Mouse (Mus musculus) embryonic facial prominence, embryonic 11.5 days (tissue): ENCODE data around the gene Cgnl1. TPM values are rescaled to one million over a fixed set of nuclear protein-coding genes. Genes with fewer than 3 reads are reported as not detected.

ENCODE experiments used
- ATAC-seq: fragments of 200-750 bp; cut with Nextera tagmentation; replicated peaks from 2 replicates; pipeline ENCODE4 v1.8.0; 2017; ENCODE audit warnings: low read depth; ENCODE audit not compliant: insufficient number of reproducible peaks, low FRiP score, low TSS enrichment
- DNase-seq: peaks from one replicate; pipeline ENCODE4 v3.0.0-alpha.2; 2015; ENCODE audit warnings: low spot score
- H3K27ac ChIP-seq: fragments of 300-500 bp; sonication (generic); replicated peaks from 2 replicates; pipeline ENCODE4 v1.5.1; 2014; ENCODE audit warnings: mild to moderate bottlenecking, low read depth, low read length, control low read depth
- H3K27me3 ChIP-seq: fragments of 300-500 bp; sonication (generic); 2 replicates; pipeline ENCODE4 v1.6.1; 2014; ENCODE audit warnings: mild to moderate bottlenecking, low read length, moderate library complexity, mixed read lengths; ENCODE audit not compliant: control insufficient read depth, insufficient read depth
- H3K36me3 ChIP-seq: fragments of 300-500 bp; sonication (generic); replicated peaks from 2 replicates; pipeline ENCODE4 v1.6.1; 2014; ENCODE audit warnings: low read depth, mild to moderate bottlenecking, low read length, moderate library complexity, mixed read lengths; ENCODE audit not compliant: control insufficient read depth, insufficient read depth
- H3K4me1 ChIP-seq: fragments of 300-500 bp; sonication (generic); 2 replicates; pipeline ENCODE4 v1.6.1; 2014; ENCODE audit warnings: low read length, mixed read lengths; ENCODE audit not compliant: control insufficient read depth, insufficient read depth
- H3K4me2 ChIP-seq: fragments of 300-500 bp; sonication (generic); 2 replicates; pipeline ENCODE4 v1.6.1; 2014; ENCODE audit warnings: low read depth, mild to moderate bottlenecking, control low read depth, low read length, moderate library complexity
- H3K4me3 ChIP-seq: fragments of 300-500 bp; sonication (generic); 2 replicates; pipeline ENCODE4 v1.5.1; 2014; ENCODE audit warnings: low read depth, low read length, control low read depth
- H3K9ac ChIP-seq: fragments of 300-500 bp; sonication (generic); replicated peaks from 2 replicates; pipeline ENCODE4 v1.6.1; 2014; ENCODE audit warnings: mild to moderate bottlenecking, control low read depth, low read length
- H3K9me3 ChIP-seq: fragments of 300-500 bp; sonication (generic); replicated peaks from 2 replicates; pipeline ENCODE4 v1.6.1; 2016; ENCODE audit warnings: mild to moderate bottlenecking, low read length, inconsistent platforms, mixed read lengths; ENCODE audit not compliant: control insufficient read depth
- WGBS: fragments of 180-500 bp; shearing (Covaris S2); extraction: QIAGEN DNeasy Blood & Tissue Kit; methylation state at CpG from one replicate; pipeline ENCODE4 v1.1.7; 2014; 5-methylcytosine and 5-hydroxymethylcytosine counted together
- polyA plus RNA-seq: library from polyadenylated mRNA; unstranded; fragments of >200 nt; fragmentation: Nextera tagmentation; extraction: Ambion mirVana; gene quantifications from 2 replicates; pipeline ENCODE4 v1.2.1, GENCODE M21; 2014

Cgnl1 gene
- polyA plus RNA-seq, 1 experiment from 2014 or later: 5.4 TPM

GRCm38 (mm10) chr9:71665493-71665892 is 105.9 kb downstream of the Cgnl1 start:
- no peaks in the 10 kb centered on the region for H3K9me3 ChIP-seq
- no peak overlapping the region for H3K9ac ChIP-seq
- no peaks in the 10 kb centered on the region; the same call in none of the 2 replicates for H3K4me1 ChIP-seq
- no peak overlapping the region for H3K4me2 ChIP-seq
- no peak for DNase-seq
- no peak overlapping the region for H3K27ac ChIP-seq
- no peak overlapping the region for H3K4me3 ChIP-seq
- WGBS: 83% methylated on average over 3 of the region's 3 CpGs
- no peak for ATAC-seq
- H3K27me3 ChIP-seq: no peaks in the 10 kb centered on the region
- H3K36me3 ChIP-seq: no peaks in the 10 kb centered on the region

GRCm38 (mm10) chr9:71664855-71665254 is 106.5 kb downstream of the Cgnl1 start:
- H3K9me3 ChIP-seq: no peaks in the 10 kb centered on the region
- no peaks in the 10 kb centered on the region for H3K27me3 ChIP-seq
- DNase-seq (no peak), ATAC-seq (no peak)
- no peaks in the 10 kb centered on the region for H3K36me3 ChIP-seq
- H3K9ac ChIP-seq: no peak overlapping the region
- H3K4me2 ChIP-seq: no peak overlapping the region
- WGBS: 95% methylated on average over 3 of the region's 3 CpGs
- no peak overlapping the region for H3K27ac ChIP-seq
- no peaks in the 10 kb centered on the region; the same call in none of the 2 replicates for H3K4me1 ChIP-seq
- H3K4me3 ChIP-seq: no peak overlapping the region

DNA sequence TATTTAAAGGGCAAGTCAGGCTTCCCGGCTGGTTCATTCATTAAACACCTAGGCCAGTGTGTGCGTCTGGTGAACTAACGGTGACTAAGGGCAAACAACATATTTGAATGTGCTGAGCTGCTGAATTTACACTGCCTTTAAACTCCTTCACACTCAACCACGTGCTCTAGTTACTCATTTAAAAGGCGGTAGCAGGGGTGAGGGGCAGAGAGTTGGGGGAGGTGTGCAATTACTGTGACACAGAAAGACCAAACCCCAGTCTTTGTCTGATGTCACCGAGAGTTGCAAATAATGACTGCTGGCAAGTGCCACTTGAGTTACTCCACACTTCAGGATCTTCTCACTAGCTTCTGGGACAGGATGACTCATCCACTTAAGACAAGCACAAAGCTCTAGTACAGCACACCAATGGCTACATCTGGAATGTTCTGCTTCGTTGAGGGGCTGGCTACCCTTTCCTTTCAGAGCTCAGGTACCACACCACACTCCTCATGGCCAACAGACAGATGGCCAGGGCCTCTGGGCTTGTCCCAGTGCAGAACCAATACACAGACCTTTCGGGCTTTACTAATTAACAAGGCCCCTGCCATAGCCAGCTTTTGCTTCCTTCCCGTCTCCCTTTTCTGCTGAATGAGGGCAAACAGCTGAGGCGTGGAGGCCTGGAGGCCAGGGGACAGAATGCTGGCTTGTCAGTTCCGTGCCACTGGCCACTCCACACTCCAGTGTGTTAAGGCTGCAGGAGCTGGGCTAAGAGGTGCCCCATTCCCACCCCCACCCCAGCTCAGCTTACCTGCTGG is 107.8 kb downstream of the Cgnl1 start:
- Histone ChIP-seq H3K27ac (no peak overlapping the region), H3K4me2 (no peak overlapping the region), H3K9me3 (no peaks in the 10 kb centered on the region), H3K4me1 (no peaks in the 10 kb centered on the region; the same call in none of the 2 replicates), H3K9ac (no peak overlapping the region), H3K27me3 (no peaks in the 10 kb centered on the region), H3K36me3 (no peaks in the 10 kb centered on the region), H3K4me3 (no peak overlapping the region)
- 79% methylated on average over 11 of the region's 11 CpGs for WGBS
- no peak for DNase-seq
- no peak for ATAC-seq

- no peaks in the 10 kb centered on the region; the same call in none of the 2 replicates for H3K4me1 ChIP-seq
Observed at GRCm38 (mm10) chr9:71660540-71660939, 110.9 kb downstream of the Cgnl1 start.

DNA sequence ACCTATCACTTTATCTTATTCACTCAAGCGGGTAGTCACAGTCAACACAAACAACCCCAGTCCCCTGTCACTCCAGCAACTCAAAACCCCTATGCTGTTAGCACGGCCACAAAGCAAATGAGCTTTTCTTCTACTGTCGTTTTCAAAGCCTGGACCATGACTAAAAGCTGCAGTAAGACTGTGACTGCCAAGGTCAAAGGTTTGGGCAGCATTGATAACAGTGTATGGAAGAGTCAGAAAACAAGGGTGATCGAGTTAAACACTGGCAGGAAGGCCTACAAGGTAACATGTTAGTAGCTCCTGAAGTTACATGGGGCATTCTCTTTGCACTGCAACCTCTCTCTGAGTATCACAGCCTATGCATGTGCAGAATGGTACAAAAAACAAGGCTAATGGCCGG is 111.7 kb downstream of the Cgnl1 start:
- Histone ChIP-seq H3K36me3 (no peaks in the 10 kb centered on the region), H3K4me3 (no peak overlapping the region), H3K9ac (no peak overlapping the region), H3K9me3 (no peaks in the 10 kb centered on the region), H3K27ac (no peak overlapping the region), H3K4me2 (no peak overlapping the region), H3K27me3 (no peaks in the 10 kb centered on the region), H3K4me1 (no peaks in the 10 kb centered on the region; the same call in none of the 2 replicates)
- WGBS: 59% methylated on average over 5 of the region's 5 CpGs
- ATAC-seq: no peak
- no peak for DNase-seq

More at GRCm38 (mm10) chr9:71660540-71660939, 110.9 kb downstream of the Cgnl1 start:
- Histone ChIP-seq H3K4me3 (no peak overlapping the region), H3K4me2 (no peak overlapping the region), H3K9ac (no peak overlapping the region), H3K9me3 (no peaks in the 10 kb centered on the region), H3K27ac (no peak overlapping the region), H3K27me3 (no peaks in the 10 kb centered on the region), H3K36me3 (no peaks in the 10 kb centered on the region)
- ATAC-seq (no peak), DNase-seq (peak; percentile 67)
- WGBS: 45% methylated on average over 9 of the region's 9 CpGs

DNA sequence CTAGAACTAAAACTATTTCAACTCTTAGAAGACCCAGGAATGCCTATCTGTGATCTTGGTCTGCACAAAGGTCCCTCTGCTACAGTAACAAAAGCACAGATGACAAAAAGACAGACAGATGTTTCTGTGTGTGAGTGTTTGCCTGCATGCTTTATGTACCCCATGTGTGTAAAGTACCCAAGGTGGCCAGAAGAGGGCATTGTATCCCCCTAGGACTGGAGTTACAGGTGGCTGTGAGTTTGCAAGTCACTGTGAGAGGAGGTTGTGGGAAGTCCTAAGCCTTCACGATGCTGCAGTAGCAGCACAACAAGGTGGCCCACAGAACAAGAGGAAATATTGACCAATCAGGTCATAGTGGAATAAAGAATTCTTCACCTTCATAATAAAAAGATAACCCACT is 114.2 kb downstream of the Cgnl1 start:
- no peak overlapping the region for H3K4me2 ChIP-seq
- H3K4me3 ChIP-seq: no peak overlapping the region
- DNase-seq (no peak), ATAC-seq (no peak)
- H3K27me3 ChIP-seq: no peaks in the 10 kb centered on the region
- H3K36me3 ChIP-seq: no peaks in the 10 kb centered on the region
- WGBS: 86% methylated on average over 1 of the region's 1 CpGs
- H3K4me1 ChIP-seq: no peaks in the 10 kb centered on the region; the same call in 1 of the 2 replicates
- no peak overlapping the region for H3K27ac ChIP-seq
- H3K9ac ChIP-seq: no peak overlapping the region
- no peaks in the 10 kb centered on the region for H3K9me3 ChIP-seq

DNA sequence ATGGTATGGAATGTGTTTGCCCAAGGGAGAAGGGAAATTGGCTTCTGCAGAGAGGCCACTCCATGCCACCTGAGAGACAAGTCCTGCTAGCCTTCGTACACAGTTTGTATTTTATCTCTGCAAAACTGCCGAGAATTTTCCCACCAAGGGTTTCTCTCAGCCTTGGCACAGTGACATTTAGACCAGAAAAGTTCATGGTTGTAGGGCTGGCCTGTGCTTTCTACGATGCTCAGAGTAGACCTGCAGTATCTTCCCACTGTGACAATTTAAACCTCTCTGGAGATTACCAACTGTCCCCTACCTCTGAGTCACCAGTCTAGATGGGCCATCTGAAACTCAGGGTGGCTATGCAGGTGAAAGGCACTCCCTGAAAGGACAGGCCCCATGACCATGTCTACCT is 116.5 kb downstream of the Cgnl1 start:
- 76% methylated on average over 3 of the region's 3 CpGs for WGBS
- ATAC-seq: no peak
- no peak overlapping the region for H3K4me2 ChIP-seq
- H3K9ac ChIP-seq: no peak overlapping the region
- DNase-seq: no peak
- H3K27me3 ChIP-seq: no peaks in the 10 kb centered on the region
- no peak overlapping the region for H3K27ac ChIP-seq
- H3K36me3 ChIP-seq: no peaks in the 10 kb centered on the region
- H3K4me1 ChIP-seq: no peaks in the 10 kb centered on the region
- H3K9me3 ChIP-seq: no peaks in the 10 kb centered on the region
- no peak overlapping the region for H3K4me3 ChIP-seq

- Histone ChIP-seq H3K4me2 (no peak overlapping the region), H3K4me3 (no peak overlapping the region), H3K27me3 (no peaks in the 10 kb centered on the region), H3K9me3 (no peaks in the 10 kb centered on the region), H3K27ac (no peak overlapping the region), H3K9ac (no peak overlapping the region), H3K4me1 (no peaks in the 10 kb centered on the region), H3K36me3 (no peaks in the 10 kb centered on the region)
- ATAC-seq: no peak
- peak; percentile 91 for DNase-seq
- 35% methylated on average over 6 of the region's 6 CpGs for WGBS
Observed at GRCm38 (mm10) chr9:71646115-71646514, 125.3 kb downstream of the Cgnl1 start.
